Mouse (Mus musculus) left cerebral cortex, postnatal 10 days (tissue): ENCODE data around the gene Camk2d. TPM values are rescaled to one million over a fixed set of nuclear protein-coding genes. Genes with fewer than 3 reads are reported as not detected.
A peak's percentile ranks its signal among the peaks of the same experiment; 100 is the strongest.

Experiments
- DNase-seq, 2 experiments: peaks; one replicate each; pipeline ENCODE4 v3.0.0; 2021 to 2022; ENCODE audit warnings: low spot score in 2 of 2, mixed read lengths in 1 of 2; ENCODE audit errors: extremely low spot score in 1 of 2
- intact Hi-C: fragments of 180-260 bp; cut with DNase I; formaldehyde crosslinking; loops from one replicate; pipeline ENCODE4 v1.15.1; 2025
- total RNA-seq, 2 experiments: library from RNA; stranded (reverse); gene quantifications; 2 replicates each; pipeline ENCODE4 v1.2.3; 2021

Camk2d gene
- total RNA-seq, 2 experiments from 2014 or later = 180 to 192 TPM

DNA sequence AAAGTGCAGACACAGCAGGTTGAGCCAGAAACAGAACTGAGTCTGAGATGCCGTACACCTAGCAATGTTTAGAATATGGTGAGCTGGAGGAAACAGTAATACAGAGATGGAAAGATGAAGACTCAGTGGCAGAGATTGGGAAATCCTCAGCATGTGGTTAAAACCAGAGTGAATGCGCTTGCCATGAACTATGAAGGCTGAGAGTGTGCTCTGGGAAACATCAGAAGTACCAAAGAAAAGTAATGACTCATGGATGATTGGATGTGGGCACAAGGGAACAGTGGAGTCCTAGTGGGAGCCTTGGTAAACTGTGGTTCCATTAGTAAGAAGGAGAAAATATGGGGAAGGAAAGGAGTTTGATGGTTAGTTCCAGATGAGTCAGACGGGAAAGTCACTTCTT lies 231.8 kb downstream of the Camk2d start:
- intact Hi-C loops = no loop called here

GRCm38 (mm10) chr3:126829817-126830216 lies 233.7 kb downstream of the Camk2d start:
- no peak for DNase-seq
- intact Hi-C loops = no loop called here

More for the DNA sequence above, 231.8 kb downstream of the Camk2d start:
- no peak for DNase-seq

GRCm38 (mm10) chr3:126831418-126832138 lies 235.5 kb downstream of the Camk2d start:
- peak in 1 of 2 experiments; percentile 23 for DNase-seq

GRCm38 (mm10) chr3:126834641-126835167 lies 238.6 kb downstream of the Camk2d start:
- DNase-seq = no peak
- intact Hi-C loops = no loop called here

More at GRCm38 (mm10) chr3:126831418-126832138, 235.5 kb downstream of the Camk2d start:
- intact Hi-C loops = no loop called here

DNA sequence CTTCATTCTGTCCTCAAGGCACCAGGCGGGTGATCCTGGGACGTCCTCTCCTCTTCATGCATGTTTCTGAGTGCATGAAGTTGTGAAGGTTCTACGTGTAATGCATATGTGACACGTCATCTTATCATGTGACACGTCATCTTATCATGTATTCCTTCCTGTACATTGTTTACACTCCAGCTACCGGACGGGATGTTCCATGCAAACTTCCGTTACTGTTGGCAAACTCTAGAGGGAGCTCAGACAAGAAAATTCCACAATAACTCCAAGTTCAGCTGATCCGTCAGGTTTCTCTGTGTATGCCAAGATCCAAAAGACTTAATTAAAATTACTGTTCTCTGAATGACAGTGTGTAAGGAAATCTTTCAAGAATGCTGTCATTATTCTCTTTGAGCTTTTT lies 246.7 kb downstream of the Camk2d start:
- intact Hi-C loops = no loop called here

DNA sequence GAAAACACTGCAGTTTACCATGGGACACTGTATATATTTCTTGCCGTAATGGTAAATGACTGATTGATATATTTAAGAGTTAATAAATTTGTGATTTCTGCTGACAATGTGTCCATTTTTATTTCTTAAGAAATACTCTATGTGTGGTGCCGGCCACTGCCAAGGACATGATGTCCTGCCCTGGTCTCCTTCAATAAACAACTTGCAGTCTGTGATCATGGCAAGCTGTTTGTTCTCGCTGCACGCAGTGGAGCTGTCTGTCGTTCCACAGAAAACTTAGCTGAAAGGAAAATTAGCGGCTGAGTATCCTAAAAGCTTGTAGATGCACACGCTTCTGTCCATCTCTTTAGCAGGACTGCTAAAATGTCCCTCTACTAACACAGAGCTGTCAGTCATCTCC lies 248.7 kb downstream of the Camk2d start:
- intact Hi-C loops = no loop called here
- no peak for DNase-seq

More for the DNA sequence above, 246.7 kb downstream of the Camk2d start:
- DNase-seq = no peak

DNA sequence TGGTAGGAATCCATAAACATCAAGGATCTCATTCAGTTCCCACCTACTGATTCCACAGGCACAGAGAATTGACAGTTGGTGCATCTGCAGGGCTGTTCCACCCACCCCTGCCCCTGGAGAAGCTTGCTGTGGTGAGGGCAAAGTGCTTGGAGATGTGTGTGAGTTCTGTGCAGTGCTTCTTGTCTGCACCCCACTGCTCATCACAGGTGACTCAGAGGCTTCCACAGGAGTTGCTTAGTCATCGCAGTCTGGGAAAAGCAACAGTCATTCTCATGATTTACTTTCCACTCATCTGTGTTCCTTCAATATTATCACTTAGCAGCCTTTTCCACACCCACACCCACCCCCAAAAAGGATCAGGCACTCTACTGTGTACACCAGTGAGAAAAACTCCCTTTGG lies 252.0 kb downstream of the Camk2d start:
- DNase-seq = no peak
- intact Hi-C loops = no loop called here

GRCm38 (mm10) chr3:126860442-126860841 lies 264.3 kb downstream of the Camk2d start:
- intact Hi-C loops = no loop called here
- DNase-seq = no peak

- intact Hi-C loops = no loop called here
- no peak for DNase-seq
Observed at GRCm38 (mm10) chr3:126869561-126869960, 273.5 kb downstream of the Camk2d start.

DNA sequence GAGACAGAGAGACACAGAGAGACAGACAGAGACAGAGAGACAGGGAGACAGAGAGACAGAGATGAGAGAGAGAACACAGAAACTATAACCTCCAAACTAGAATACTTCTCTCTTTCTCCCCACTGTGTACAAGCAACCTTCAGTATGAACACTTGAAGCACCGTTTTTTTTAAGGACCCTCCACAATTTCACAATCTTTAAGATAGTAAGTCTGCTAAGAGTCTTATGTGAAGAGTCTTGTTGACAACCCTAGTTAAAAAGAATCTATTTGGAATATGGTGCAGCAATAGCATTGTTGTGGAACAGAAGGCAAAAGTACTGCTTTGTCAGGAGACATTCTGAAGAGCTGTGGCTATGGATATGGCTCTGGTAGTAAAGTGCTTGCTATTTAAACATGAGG lies 274.6 kb downstream of the Camk2d start:
- no peak for DNase-seq
- intact Hi-C loops = no loop called here

DNA sequence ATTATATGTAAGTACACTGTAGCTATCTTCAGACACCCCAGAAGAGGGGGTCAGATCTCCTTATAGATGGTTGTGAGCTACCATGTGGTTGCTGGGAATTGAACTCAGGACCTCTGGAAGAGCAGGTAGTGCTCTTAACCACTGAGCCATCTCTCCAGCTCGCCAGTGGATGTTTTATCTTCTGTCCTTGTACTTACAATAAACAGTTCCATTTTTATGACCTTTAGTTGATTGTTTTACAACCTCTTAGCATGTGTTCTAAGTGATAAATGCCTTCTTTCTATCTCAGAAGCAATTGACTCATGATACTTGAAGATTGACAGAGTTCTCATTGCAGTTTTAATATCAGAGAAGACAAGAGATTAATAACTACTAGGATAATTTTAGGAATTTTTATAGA lies 282.1 kb downstream of the Camk2d start:
- no peak for DNase-seq
- intact Hi-C loops = no loop called here

GRCm38 (mm10) chr3:126886090-126886489 lies 290.0 kb downstream of the Camk2d start:
- DNase-seq = no peak
- intact Hi-C loops = no loop called here

DNA sequence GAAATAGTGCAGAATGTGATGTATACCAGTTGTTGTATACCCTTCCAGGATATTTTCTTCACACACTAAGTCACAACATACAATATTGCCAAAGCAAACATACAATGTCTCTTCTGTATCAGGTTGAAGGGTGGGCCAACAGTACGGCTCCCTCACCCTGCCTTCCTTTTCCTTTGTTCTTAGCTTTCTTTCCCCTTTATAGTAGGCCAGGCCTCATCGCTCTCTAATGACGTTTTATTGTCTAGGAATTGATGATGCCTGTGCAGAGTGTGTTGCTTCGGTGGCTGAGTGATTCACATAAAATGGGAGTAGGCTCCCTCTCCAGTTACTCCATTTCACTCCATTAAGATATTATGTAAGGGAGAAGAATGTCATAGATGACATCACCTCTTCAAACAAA lies 290.5 kb downstream of the Camk2d start:
- intact Hi-C loops = no loop called here
- DNase-seq = no peak

Other genes starting within 250 kb of the Camk2d start
- gene Arsj, start 232.6 kb upstream of the Camk2d start, total RNA-seq = 1 to 10 TPM; 1.3 TPM